Mouse (Mus musculus) CH12.LX (cell line): ENCODE data around the gene Ngp. TPM values are rescaled to one million over a fixed set of nuclear protein-coding genes. Genes with fewer than 3 reads are reported as not detected.

Source experiments
- DNase-seq: peaks from one replicate; pipeline ENCODE4 v3.0.0-alpha.2; 2013; ENCODE audit errors: extremely low read depth
- H3K27ac ChIP-seq: 2 replicates; pipeline ENCODE4 v1.5.1; 2012; ENCODE audit warnings: low read depth, mild to moderate bottlenecking, control low read depth, moderate library complexity; ENCODE audit not compliant: insufficient read depth
- H3K27me3 ChIP-seq: replicated peaks from 2 replicates; pipeline ENCODE3; 2012; ENCODE audit warnings: inconsistent platforms
- H3K36me3 ChIP-seq, 2 experiments: replicated peaks in 1 of 2; 2 replicates each; pipeline versions ENCODE3 to v1.6.1; 2012; ENCODE audit warnings: inconsistent platforms in 1 of 2, low read length in 1 of 2, mild to moderate bottlenecking in 1 of 2, mixed read lengths in 1 of 2, moderate library complexity in 1 of 2; ENCODE audit not compliant: control insufficient read depth in 1 of 2, insufficient read depth in 1 of 2
- H3K4me1 ChIP-seq, 2 experiments: 2 replicates each; pipeline ENCODE4 v1.6.1; 2012; ENCODE audit warnings: inconsistent platforms in 1 of 2, moderate library complexity in 1 of 2; ENCODE audit not compliant: insufficient read depth in 2 of 2, control insufficient read depth in 1 of 2
- H3K4me2 ChIP-seq: 2 replicates; pipeline ENCODE4 v1.6.1; 2012; ENCODE audit warnings: low read depth, mild to moderate bottlenecking, control low read depth; ENCODE audit not compliant: poor library complexity, insufficient read depth, severe bottlenecking
- H3K4me3 ChIP-seq, 3 experiments: fragments of 150-350 bp in 1 of 3; sonication (generic) in 1 of 3; replicated peaks in 1 of 3; 2 replicates each; pipeline versions ENCODE3 to v1.5.1; 2011 to 2012; ENCODE audit warnings: low read depth in 2 of 3, low read length in 2 of 3, mild to moderate bottlenecking in 2 of 3, moderate library complexity in 2 of 3, control low read depth in 1 of 3, improper control_type of control experiment in 1 of 3, inconsistent platforms in 1 of 3, mixed read lengths in 1 of 3; ENCODE audit not compliant: poor library complexity in 1 of 3
- H3K79me2 ChIP-seq: replicated peaks from 2 replicates; pipeline ENCODE4 v1.6.1; 2012; ENCODE audit warnings: mild to moderate bottlenecking, moderate library complexity; ENCODE audit not compliant: control insufficient read depth, poor library complexity, insufficient read depth, severe bottlenecking; ENCODE audit errors: extremely low read depth
- H3K9ac ChIP-seq: 2 replicates; pipeline ENCODE4 v1.6.1; 2012; ENCODE audit warnings: low read depth, mild to moderate bottlenecking, control low read depth, moderate library complexity; ENCODE audit not compliant: insufficient read depth
- H3K9me3 ChIP-seq: replicated peaks from 2 replicates; pipeline ENCODE3; 2012; ENCODE audit warnings: low read length, inconsistent platforms, mixed read lengths
- CHD1 ChIP-seq: IDR thresholded peaks from 2 replicates; pipeline ENCODE4 v1.6.1; 2012; ENCODE audit warnings: low read depth, low read length, improper control_type of control experiment, inconsistent platforms
- CHD2 ChIP-seq: IDR thresholded peaks from 2 replicates; pipeline ENCODE4 v1.6.1; 2011; ENCODE audit warnings: low read length, improper control_type of control experiment
- E2F4 ChIP-seq: IDR thresholded peaks from 2 replicates; pipeline ENCODE4 v1.6.1; 2011; ENCODE audit warnings: low read depth, low read length, improper control_type of control experiment; ENCODE audit not compliant: insufficient replicate concordance
- ELF1 ChIP-seq: IDR thresholded peaks from 2 replicates; pipeline ENCODE4 v1.6.1; 2014; ENCODE audit warnings: low read depth, mild to moderate bottlenecking, inconsistent platforms, low read length, improper control_type of control experiment
- ETS1 ChIP-seq: conservative IDR thresholded peaks from 2 replicates; pipeline ENCODE4 v1.6.1; 2012; ENCODE audit warnings: low read depth, mild to moderate bottlenecking, inconsistent platforms, low read length, improper control_type of control experiment, moderate library complexity
- GABPA ChIP-seq: IDR thresholded peaks from 2 replicates; pipeline ENCODE4 v1.6.1; 2012; ENCODE audit warnings: low read depth, low read length, improper control_type of control experiment, inconsistent platforms; ENCODE audit not compliant: insufficient replicate concordance
- KAT2A ChIP-seq: IDR thresholded peaks from 2 replicates; pipeline ENCODE4 v1.6.1; 2012; ENCODE audit warnings: low read length, improper control_type of control experiment, inconsistent platforms; ENCODE audit not compliant: insufficient replicate concordance
- MEF2A ChIP-seq: IDR thresholded peaks from 2 replicates; pipeline ENCODE4 v1.6.1; 2014; ENCODE audit warnings: low read depth, mild to moderate bottlenecking, inconsistent platforms, low read length, improper control_type of control experiment, borderline replicate concordance
- NRF1 ChIP-seq: IDR thresholded peaks from 2 replicates; pipeline ENCODE4 v1.6.1; 2014; ENCODE audit warnings: low read depth, mild to moderate bottlenecking, inconsistent platforms, low read length, improper control_type of control experiment, moderate library complexity
- POLR2A ChIP-seq: IDR thresholded peaks from 2 replicates; pipeline ENCODE4 v1.6.1; 2011; ENCODE audit warnings: low read depth, mild to moderate bottlenecking, improper control_type of control experiment, low read length
- POLR2AphosphoS2 ChIP-seq: IDR thresholded peaks from 2 replicates; pipeline ENCODE4 v1.6.1; 2011; ENCODE audit warnings: low read depth, low read length, improper control_type of control experiment
- RAD21 ChIP-seq: IDR thresholded peaks from 2 replicates; pipeline ENCODE4 v1.6.1; 2011; ENCODE audit warnings: low read depth, mild to moderate bottlenecking, low read length, improper control_type of control experiment, moderate library complexity
- RCOR1 ChIP-seq: conservative IDR thresholded peaks from 2 replicates; pipeline ENCODE4 v1.6.1; 2012; ENCODE audit warnings: low read depth, mild to moderate bottlenecking, inconsistent platforms, low read length, improper control_type of control experiment
- SIN3A ChIP-seq: IDR thresholded peaks from 2 replicates; pipeline ENCODE4 v1.6.1; 2012; ENCODE audit warnings: low read length, improper control_type of control experiment, inconsistent platforms
- SMC3 ChIP-seq: IDR thresholded peaks from 2 replicates; pipeline ENCODE4 v1.6.1; 2011; ENCODE audit warnings: low read depth, low read length, improper control_type of control experiment
- UBTF ChIP-seq: IDR thresholded peaks from 2 replicates; pipeline ENCODE4 v1.6.1; 2012; ENCODE audit warnings: low read depth, mild to moderate bottlenecking, inconsistent platforms, low read length, improper control_type of control experiment, moderate library complexity
- USF1 ChIP-seq: IDR thresholded peaks from 2 replicates; pipeline ENCODE4 v1.6.1; 2014; ENCODE audit warnings: low read depth, mild to moderate bottlenecking, inconsistent platforms, low read length, improper control_type of control experiment
- ZKSCAN1 ChIP-seq: IDR thresholded peaks from 2 replicates; pipeline ENCODE4 v1.6.1; 2012; ENCODE audit warnings: low read depth, inconsistent platforms, low read length, improper control_type of control experiment, borderline replicate concordance
- ZMIZ1 ChIP-seq: IDR thresholded peaks from 2 replicates; pipeline ENCODE4 v1.6.1; 2012; ENCODE audit warnings: low read depth, mild to moderate bottlenecking, inconsistent platforms, low read length, improper control_type of control experiment
- dilution Hi-C: fragments of 300-500 bp; cut with MboI; formaldehyde crosslinking; loops from 2 replicates; pipeline ENCODE4 v1.14.3; 2020; ENCODE audit warnings: low sequenced_read_pairs; ENCODE audit not compliant: extremely low pct_unique_long_range_greater_than_20kb, extremely low pct_ligation_motif_present
- in situ Hi-C: fragments of 300-500 bp; cut with MboI; formaldehyde crosslinking; loops from 3 replicates; pipeline ENCODE4 v1.14.3; 2019; ENCODE audit warnings: low sequenced_read_pairs, low pct_ligation_motif_present, low pct_unique_long_range_greater_than_20kb, mixed read lengths
- polyA plus RNA-seq: library from polyadenylated mRNA; unstranded; fragments of >175 nt; gene quantifications from 2 replicates; pipeline ENCODE4 v1.2.1, GENCODE M21; 2012; ENCODE audit warnings: low read depth; ENCODE audit not compliant: insufficient read length
- total RNA-seq, 2 experiments: library from RNA; depleted of rRNA; stranded (reverse); fragments of 300-350 nt in 1 of 2; fragments of >200 nt in 1 of 2; gene quantifications; 2 replicates each; pipeline ENCODE4 v1.2.3; 2012 to 2014

The Ngp gene
- total and polyA plus RNA-seq, 3 experiments: not detected

DNA sequence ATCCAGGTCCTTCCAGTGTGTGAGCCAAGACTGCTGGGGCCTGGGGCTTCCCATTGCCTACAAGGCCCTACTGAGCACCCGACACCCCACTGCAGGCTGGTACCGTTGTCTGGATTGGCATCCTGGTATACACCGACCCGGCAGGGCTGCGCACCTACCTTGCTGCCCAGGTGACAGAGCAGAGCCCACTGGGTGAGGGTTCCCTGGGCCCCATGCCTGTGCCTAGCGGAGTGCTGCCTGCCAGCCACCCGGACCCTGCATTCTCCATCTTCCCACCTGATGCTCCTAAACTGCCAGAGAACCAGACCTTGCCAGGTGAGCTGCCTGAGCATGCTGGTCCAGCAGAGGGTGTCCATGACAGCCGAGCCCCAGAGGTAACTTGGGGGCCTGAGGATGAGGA is 40.2 kb upstream of the Ngp start:
- H3K27me3 ChIP-seq: no peaks in the 10 kb centered on the region
- H3K9me3 ChIP-seq: no peaks in the 10 kb centered on the region
- DNase-seq: no peak
- peaks cover 76 to 95% of the 10 kb centered on the region in 2 experiments for H3K36me3 ChIP-seq
- dilution Hi-C loops: no loop called here
- no peak overlapping the region for H3K4me2 ChIP-seq
- TF ChIP-seq ELF1 (no peak), SMC3 (no peak), SIN3A (no peak), ZKSCAN1 (no peak), ETS1 (no peak), RAD21 (no peak), CHD2 (no peak)
- in situ Hi-C loops: no loop called here
- no peak overlapping the region for H3K27ac ChIP-seq
- H3K79me2 ChIP-seq: no peaks in the 10 kb centered on the region
- H3K9ac ChIP-seq: no peak overlapping the region
- no peak overlapping the region for H3K4me3 ChIP-seq
- H3K4me1 ChIP-seq: no peaks in the 10 kb centered on the region

DNA sequence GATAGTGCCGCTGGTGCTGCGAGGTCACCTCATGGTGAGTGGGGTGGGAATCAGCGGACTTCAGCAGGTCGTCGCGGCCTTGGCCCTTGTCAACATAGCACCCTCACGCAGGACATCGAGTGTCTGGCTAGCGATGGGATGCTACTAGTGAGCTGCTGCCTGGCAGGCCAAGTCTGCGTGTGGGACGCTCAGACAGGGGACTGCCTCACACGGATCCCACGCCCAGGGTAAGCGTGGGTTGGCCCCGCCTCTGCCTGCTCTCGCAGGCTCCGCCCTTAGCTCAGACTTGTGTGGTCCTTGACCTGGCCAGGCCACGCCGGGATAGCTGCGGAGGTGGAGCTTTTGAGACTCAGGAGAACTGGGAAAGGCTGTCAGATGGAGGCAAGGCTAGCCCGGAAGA is 38.9 kb upstream of the Ngp start:
- Histone ChIP-seq H3K36me3 (peaks cover 85 to 98% of the 10 kb centered on the region in 2 experiments), H3K4me3 (no peak overlapping the region), H3K27ac (no peak overlapping the region; the same call in 1 of the 2 replicates), H3K27me3 (no peaks in the 10 kb centered on the region), H3K9me3 (no peaks in the 10 kb centered on the region), H3K79me2 (no peaks in the 10 kb centered on the region), H3K9ac (no peak overlapping the region), H3K4me1 (no peaks in the 10 kb centered on the region), H3K4me2 (no peak overlapping the region)
- DNase-seq: no peak
- TF ChIP-seq E2F4 (no peak), UBTF (no peak), POLR2A (no peak), CHD1 (no peak), SIN3A (no peak), POLR2AphosphoS2 (no peak), RAD21 (no peak), ZMIZ1 (no peak), USF1 (no peak), MEF2A (no peak), KAT2A (no peak), GABPA (no peak), RCOR1 (no peak), NRF1 (no peak)
- in situ Hi-C loops (no loop called here), dilution Hi-C loops (no loop called here)
